Mouse (Mus musculus): ENCODE measurements around the gene Slc2a1. TPM values are rescaled to one million over a fixed set of nuclear protein-coding genes. Genes with fewer than 3 reads are reported as not detected.
A peak's percentile ranks its signal among the peaks of the same experiment; 100 is the strongest.

Gene Slc2a1
- polyA plus RNA-seq, 1 experiment from 2014 or later, result 83.6 TPM

DNA sequence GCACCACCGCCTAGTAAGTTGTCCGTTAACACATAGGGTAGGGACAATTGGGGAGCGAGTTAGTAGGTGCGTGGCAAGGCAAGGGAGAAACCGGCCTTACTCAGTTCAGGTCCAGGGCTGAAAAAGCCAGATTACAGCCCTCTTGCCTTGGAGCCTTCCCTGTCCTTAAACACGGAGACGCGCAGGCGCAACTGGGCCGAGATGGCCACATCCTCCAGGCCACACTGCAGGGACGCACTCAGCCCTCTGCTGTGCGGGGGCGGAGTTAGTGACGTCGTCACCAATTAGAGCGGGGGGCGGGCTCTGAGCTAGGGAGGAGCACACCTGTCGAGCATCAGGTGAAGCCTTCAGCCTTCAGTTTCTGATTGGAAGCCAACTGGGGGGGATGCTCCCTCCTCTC lies 29.7 kb downstream of the Slc2a1 start:
- H3K4me2 ChIP-seq, result peak overlapping the region; percentile 39
- no peaks in the 10 kb centered on the region for H3K9me3 ChIP-seq
- ATAC-seq (ENCODE audit: borderline replicate concordance, extremely low read depth, low FRiP score, low TSS enrichment), result peak; percentile 55; the same call in 1 of the 2 replicates
- no peaks in the 10 kb centered on the region for H3K27me3 ChIP-seq
- peaks cover 44% of the 10 kb centered on the region for H3K36me3 ChIP-seq
- H3K27ac ChIP-seq, result 0 out of 2 replicates have a peak overlapping the region, but pooled peaks have one; percentile 10
- H3K9ac ChIP-seq, result no peak overlapping the region
- 14% methylated on average over 18 of the region's 18 CpGs for WGBS
- no peak overlapping the region for H3K4me3 ChIP-seq
- H3K4me1 ChIP-seq, result no peaks in the 10 kb centered on the region

GRCm38 (mm10) chr4:119138776-119139175 lies 30.3 kb downstream of the Slc2a1 start:
- no peak for ATAC-seq (ENCODE audit: borderline replicate concordance, extremely low read depth, low FRiP score, low TSS enrichment)
- peaks cover 38% of the 10 kb centered on the region for H3K36me3 ChIP-seq

GRCm38 (mm10) chr4:119140126-119140525 lies 31.6 kb downstream of the Slc2a1 start:
- Histone ChIP-seq H3K27me3 (no peaks in the 10 kb centered on the region), H3K4me1 (no peaks in the 10 kb centered on the region), H3K9me3 (no peaks in the 10 kb centered on the region), H3K4me2 (no peak overlapping the region), H3K4me3 (no peak overlapping the region), H3K27ac (no peak overlapping the region), H3K9ac (no peak overlapping the region), H3K36me3 (peaks cover 25% of the 10 kb centered on the region)
- no peak for ATAC-seq (ENCODE audit: borderline replicate concordance, extremely low read depth, low FRiP score, low TSS enrichment)
- 41% methylated on average over 3 of the region's 3 CpGs for WGBS

More at GRCm38 (mm10) chr4:119138776-119139175, 30.3 kb downstream of the Slc2a1 start:
- H3K9ac ChIP-seq, result no peak overlapping the region
- 0 out of 2 replicates have a peak overlapping the region, but pooled peaks have one; percentile 39 for H3K4me2 ChIP-seq
- H3K27ac ChIP-seq, result no peak overlapping the region
- H3K4me3 ChIP-seq, result no peak overlapping the region
- 62% methylated on average over 8 of the region's 8 CpGs for WGBS
- no peaks in the 10 kb centered on the region for H3K4me1 ChIP-seq
- H3K27me3 ChIP-seq, result no peaks in the 10 kb centered on the region
- no peaks in the 10 kb centered on the region for H3K9me3 ChIP-seq

GRCm38 (mm10) chr4:119141191-119141590 lies 32.7 kb downstream of the Slc2a1 start:
- no peak overlapping the region for H3K4me3 ChIP-seq
- ATAC-seq (ENCODE audit: borderline replicate concordance, extremely low read depth, low FRiP score, low TSS enrichment), result no peak
- H3K9ac ChIP-seq, result no peak overlapping the region
- 52% methylated on average over 10 of the region's 10 CpGs for WGBS
- no peaks in the 10 kb centered on the region for H3K4me1 ChIP-seq
- no peaks in the 10 kb centered on the region for H3K9me3 ChIP-seq
- peaks cover 14% of the 10 kb centered on the region for H3K36me3 ChIP-seq
- no peak overlapping the region for H3K27ac ChIP-seq
- no peaks in the 10 kb centered on the region for H3K27me3 ChIP-seq
- H3K4me2 ChIP-seq, result no peak overlapping the region

GRCm38 (mm10) chr4:119142230-119142871 lies 33.8 kb downstream of the Slc2a1 start:
- Histone ChIP-seq H3K27me3 (no peaks in the 10 kb centered on the region), H3K9ac (no peak overlapping the region), H3K4me2 (peak overlapping the region; percentile 45), H3K9me3 (no peaks in the 10 kb centered on the region), H3K27ac (no peak overlapping the region), H3K4me3 (no peak overlapping the region), H3K36me3 (0 out of 2 replicates have a peak, but pooled peaks cover 2% of the 10 kb centered on the region), H3K4me1 (no peaks in the 10 kb centered on the region)
- ATAC-seq (ENCODE audit: borderline replicate concordance, extremely low read depth, low FRiP score, low TSS enrichment), result peak; percentile 81
- WGBS, result 29% methylated on average over 24 of the region's 24 CpGs

DNA sequence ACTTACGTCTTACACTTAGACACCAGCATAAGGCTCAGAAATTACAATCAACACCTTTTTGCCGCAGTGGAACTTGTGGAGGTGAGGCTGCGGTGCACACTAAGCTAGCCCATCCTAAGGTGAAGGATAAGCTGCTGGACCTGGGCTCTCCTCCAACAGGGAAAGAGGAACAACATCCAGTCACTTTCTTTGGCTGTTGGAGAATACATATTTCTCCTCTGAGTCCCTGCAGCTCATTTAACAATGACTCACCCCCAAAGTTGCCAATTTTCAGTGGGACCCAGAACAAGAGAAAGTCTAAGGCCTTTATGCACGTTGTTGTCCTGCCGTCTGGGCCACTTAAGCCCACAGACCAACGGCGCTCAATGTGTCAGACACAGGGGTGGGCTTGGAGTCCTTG lies 38.3 kb downstream of the Slc2a1 start:
- Histone ChIP-seq H3K9ac (no peak overlapping the region), H3K27ac (no peak overlapping the region), H3K9me3 (no peaks in the 10 kb centered on the region), H3K4me3 (no peak overlapping the region), H3K36me3 (no peaks in the 10 kb centered on the region), H3K27me3 (no peaks in the 10 kb centered on the region), H3K4me1 (no peaks in the 10 kb centered on the region), H3K4me2 (no peak overlapping the region)
- 78% methylated on average over 7 of the region's 7 CpGs for WGBS
- no peak for ATAC-seq (ENCODE audit: borderline replicate concordance, extremely low read depth, low FRiP score, low TSS enrichment)

- Histone ChIP-seq H3K4me3 (no peak overlapping the region), H3K9ac (no peak overlapping the region)
- WGBS, result 80% methylated on average over 5 of the region's 5 CpGs
These were observed 38.8 kb downstream of the Slc2a1 start for GRCm38 (mm10) chr4:119147347-119147746.

DNA sequence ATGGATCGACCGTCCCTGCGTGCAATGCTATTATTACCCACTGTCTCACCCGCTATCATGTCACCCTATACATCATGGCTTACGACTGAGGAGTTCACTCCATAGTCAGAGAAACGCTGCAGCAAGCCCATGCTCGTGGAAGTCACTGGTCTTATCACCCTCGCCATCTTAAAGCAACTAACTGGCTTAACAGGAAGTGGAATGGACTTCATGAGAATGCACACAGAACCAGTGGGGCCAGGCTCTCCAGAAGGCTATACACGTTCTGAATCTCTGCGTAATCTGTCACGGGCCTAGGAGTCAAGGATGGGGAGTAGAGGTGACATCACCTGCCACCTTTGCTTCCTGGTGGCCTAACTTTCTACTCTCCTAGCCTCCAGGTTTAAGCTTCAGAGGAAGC lies 40.2 kb downstream of the Slc2a1 start:
- Histone ChIP-seq H3K27me3 (no peaks in the 10 kb centered on the region), H3K4me1 (no peaks in the 10 kb centered on the region), H3K9me3 (no peaks in the 10 kb centered on the region), H3K4me2 (no peak overlapping the region), H3K27ac (no peak overlapping the region), H3K36me3 (no peaks in the 10 kb centered on the region), H3K4me3 (no peak overlapping the region), H3K9ac (no peak overlapping the region)
- WGBS, result 59% methylated on average over 11 of the region's 11 CpGs
- ATAC-seq (ENCODE audit: borderline replicate concordance, extremely low read depth, low FRiP score, low TSS enrichment), result no peak

More at GRCm38 (mm10) chr4:119147347-119147746, 38.8 kb downstream of the Slc2a1 start:
- no peak overlapping the region for H3K27ac ChIP-seq
- no peak for ATAC-seq (ENCODE audit: borderline replicate concordance, extremely low read depth, low FRiP score, low TSS enrichment)
- no peaks in the 10 kb centered on the region for H3K36me3 ChIP-seq
- H3K27me3 ChIP-seq, result no peaks in the 10 kb centered on the region
- H3K9me3 ChIP-seq, result no peaks in the 10 kb centered on the region
- H3K4me1 ChIP-seq, result no peaks in the 10 kb centered on the region
- no peak overlapping the region for H3K4me2 ChIP-seq

DNA sequence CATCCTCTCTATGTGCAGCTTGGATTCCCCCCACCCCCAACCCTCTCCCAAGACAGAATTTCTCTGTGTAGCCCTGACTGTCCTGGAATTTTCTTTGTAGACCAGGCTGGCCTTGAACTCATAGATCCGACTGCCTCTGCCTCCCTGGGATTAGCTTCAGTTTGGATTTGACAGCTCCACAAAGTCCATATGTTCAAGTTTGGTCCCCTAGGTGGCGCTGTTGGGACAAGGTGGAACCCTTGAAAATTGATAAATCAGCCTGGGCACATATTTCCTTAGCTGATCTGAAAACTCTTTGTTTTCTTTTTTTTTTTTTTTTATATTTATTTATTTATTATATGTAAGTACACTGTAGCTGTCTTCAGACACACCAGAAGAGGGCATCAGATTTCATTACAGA lies 48.7 kb downstream of the Slc2a1 start:
- Histone ChIP-seq H3K4me1 (no peaks in the 10 kb centered on the region), H3K27ac (no peak overlapping the region), H3K9me3 (no peaks in the 10 kb centered on the region), H3K4me2 (no peak overlapping the region), H3K27me3 (no peaks in the 10 kb centered on the region), H3K4me3 (no peak overlapping the region), H3K36me3 (no peaks in the 10 kb centered on the region), H3K9ac (no peak overlapping the region)
- no peak for ATAC-seq (ENCODE audit: borderline replicate concordance, extremely low read depth, low FRiP score, low TSS enrichment)
- 36% methylated on average over 2 of the region's 2 CpGs for WGBS

DNA sequence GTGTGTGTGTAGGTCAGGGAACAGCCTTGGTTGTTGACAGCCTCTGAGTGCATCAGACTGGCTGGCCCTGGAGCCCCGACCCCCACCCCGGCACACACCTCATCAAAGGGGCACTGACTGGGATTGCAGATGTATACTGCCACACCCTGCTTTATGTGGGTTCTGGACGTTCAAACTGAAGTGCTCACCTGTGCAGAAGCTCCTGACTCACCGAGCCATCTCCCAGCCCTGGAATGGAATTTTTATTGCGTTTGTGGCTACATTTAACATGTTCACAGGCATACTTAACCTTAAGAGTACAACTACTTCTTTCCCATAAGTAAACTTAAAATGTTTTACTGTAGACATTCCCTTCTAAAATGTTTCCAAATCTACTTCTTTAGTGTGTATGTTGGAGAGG lies 49.4 kb downstream of the Slc2a1 start:
- Histone ChIP-seq H3K9ac (no peak overlapping the region), H3K36me3 (no peaks in the 10 kb centered on the region), H3K4me1 (no peaks in the 10 kb centered on the region), H3K27me3 (no peaks in the 10 kb centered on the region), H3K4me2 (no peak overlapping the region), H3K4me3 (no peak overlapping the region), H3K27ac (no peak overlapping the region), H3K9me3 (no peaks in the 10 kb centered on the region)
- 59% methylated on average over 5 of the region's 5 CpGs for WGBS
- peak; percentile 62 for ATAC-seq (ENCODE audit: borderline replicate concordance, extremely low read depth, low FRiP score, low TSS enrichment)

GRCm38 (mm10) chr4:119161358-119161757 lies 52.8 kb downstream of the Slc2a1 start:
- 50% methylated on average over 3 of the region's 3 CpGs for WGBS
- H3K27me3 ChIP-seq, result no peaks in the 10 kb centered on the region
- no peak overlapping the region for H3K27ac ChIP-seq
- H3K4me2 ChIP-seq, result no peak overlapping the region
- H3K36me3 ChIP-seq, result no peaks in the 10 kb centered on the region
- ATAC-seq (ENCODE audit: borderline replicate concordance, extremely low read depth, low FRiP score, low TSS enrichment), result no peak
- no peaks in the 10 kb centered on the region for H3K9me3 ChIP-seq
- H3K9ac ChIP-seq, result no peak overlapping the region
- H3K4me3 ChIP-seq, result no peak overlapping the region
- no peaks in the 10 kb centered on the region for H3K4me1 ChIP-seq

GRCm38 (mm10) chr4:119162990-119163389 lies 54.5 kb downstream of the Slc2a1 start:
- H3K27me3 ChIP-seq, result no peaks in the 10 kb centered on the region
- no peaks in the 10 kb centered on the region for H3K4me1 ChIP-seq
- no peak overlapping the region for H3K9ac ChIP-seq
- no peak overlapping the region for H3K27ac ChIP-seq
- WGBS, result 62% methylated on average over 4 of the region's 4 CpGs
- no peaks in the 10 kb centered on the region for H3K36me3 ChIP-seq
- H3K9me3 ChIP-seq, result no peaks in the 10 kb centered on the region
- no peak for ATAC-seq (ENCODE audit: borderline replicate concordance, extremely low read depth, low FRiP score, low TSS enrichment)
- H3K4me2 ChIP-seq, result no peak overlapping the region
- no peak overlapping the region for H3K4me3 ChIP-seq
